Mouse (Mus musculus) olfactory bulb, adult 2 months (tissue): Measurements from ENCODE around the gene Mlx. TPM values are rescaled to one million over a fixed set of nuclear protein-coding genes. Genes with fewer than 3 reads are reported as not detected.

Experiments
- H3K27ac ChIP-seq: fragments of 200-500 bp; 2 replicates; pipeline ENCODE4 v1.5.1; 2012; ENCODE audit warnings: low read depth, low read length; ENCODE audit not compliant: insufficient read depth
- H3K4me1 ChIP-seq: fragments of 200-500 bp; 2 replicates; pipeline ENCODE4 v1.6.1; 2012; ENCODE audit warnings: low read length; ENCODE audit not compliant: control insufficient read depth, insufficient read depth
- H3K4me3 ChIP-seq: fragments of 200-500 bp; 2 replicates; pipeline ENCODE4 v1.5.1; 2012; ENCODE audit warnings: mild to moderate bottlenecking, low read depth, low read length, moderate library complexity; ENCODE audit not compliant: insufficient read depth
- CTCF ChIP-seq: fragments of 200-500 bp; IDR thresholded peaks from 2 replicates; pipeline ENCODE4 v1.5.1; 2012; ENCODE audit warnings: low read depth, mild to moderate bottlenecking, low read length, moderate library complexity; ENCODE audit not compliant: insufficient read depth
- POLR2A ChIP-seq: fragments of 200-500 bp; IDR thresholded peaks from 2 replicates; pipeline ENCODE4 v1.6.1; 2012; ENCODE audit warnings: mild to moderate bottlenecking, low read depth, low read length, moderate library complexity; ENCODE audit not compliant: insufficient read depth
- WGBS: fragments of 180-500 bp; shearing (Covaris S2); methylation state at CpG from one replicate; pipeline ENCODE4 v1.1.7; 2018; 5-methylcytosine and 5-hydroxymethylcytosine counted together
- polyA plus RNA-seq: library from polyadenylated mRNA; stranded (reverse); fragments of >200 nt; gene quantifications from 2 replicates; pipeline ENCODE4 v1.2.4, GENCODE M21; 2012; ENCODE audit warnings: low replicate concordance; ENCODE audit not compliant: missing spikeins, insufficient read depth, insufficient read length

Gene Mlx
- polyA plus RNA-seq, 1 experiment: not detected

- H3K27ac ChIP-seq: no peak overlapping the region
- H3K4me3 ChIP-seq: no peak overlapping the region
- WGBS: 100% methylated on average over 1 of the region's 1 CpGs
- H3K4me1 ChIP-seq: peaks cover 7% of the 10 kb centered on the region
- TF ChIP-seq POLR2A: no peak
- TF ChIP-seq CTCF: no peak
Measured at GRCm38 (mm10) chr11:101127075-101127474, 40.0 kb downstream of the Mlx start.

- H3K27ac ChIP-seq: no peak overlapping the region
- 84% methylated on average over 11 of the region's 11 CpGs for WGBS
- no peak overlapping the region for H3K4me3 ChIP-seq
- peaks cover 7% of the 10 kb centered on the region for H3K4me1 ChIP-seq
- no peak for TF ChIP-seq POLR2A
- TF ChIP-seq CTCF: no peak
Measured at GRCm38 (mm10) chr11:101128996-101129577, 42.0 kb downstream of the Mlx start.

GRCm38 (mm10) chr11:101130056-101130756 is 43.1 kb downstream of the Mlx start:
- Histone ChIP-seq H3K4me1 (peaks cover 7% of the 10 kb centered on the region), H3K27ac (no peak overlapping the region), H3K4me3 (no peak overlapping the region)
- TF ChIP-seq POLR2A (no peak), CTCF (no peak)
- WGBS: 46% methylated on average over 18 of the region's 18 CpGs

- H3K27ac ChIP-seq: no peak overlapping the region
- 85% methylated on average over 2 of the region's 2 CpGs for WGBS
- peaks cover 7% of the 10 kb centered on the region for H3K4me1 ChIP-seq
- TF ChIP-seq POLR2A: no peak
- H3K4me3 ChIP-seq: no peak overlapping the region
Measured at GRCm38 (mm10) chr11:101131187-101131586, 44.1 kb downstream of the Mlx start.

- H3K27ac ChIP-seq: no peak overlapping the region
- WGBS: 79% methylated on average over 6 of the region's 6 CpGs
Measured at GRCm38 (mm10) chr11:101131701-101132100, 44.6 kb downstream of the Mlx start.

GRCm38 (mm10) chr11:101133037-101133436 is 46.0 kb downstream of the Mlx start:
- no peak overlapping the region for H3K4me3 ChIP-seq
- 85% methylated on average over 12 of the region's 12 CpGs for WGBS
- TF ChIP-seq CTCF (no peak), POLR2A (no peak)
- H3K4me1 ChIP-seq: peaks cover 7% of the 10 kb centered on the region
- H3K27ac ChIP-seq: no peak overlapping the region

More at GRCm38 (mm10) chr11:101131701-101132100, 44.6 kb downstream of the Mlx start:
- Histone ChIP-seq H3K4me3 (no peak overlapping the region), H3K4me1 (peaks cover 7% of the 10 kb centered on the region)
- no peak for TF ChIP-seq POLR2A
- TF ChIP-seq CTCF: no peak

GRCm38 (mm10) chr11:101134217-101134865 is 47.3 kb downstream of the Mlx start:
- WGBS: 75% methylated on average over 13 of the region's 13 CpGs
- H3K27ac ChIP-seq: no peak overlapping the region
- TF ChIP-seq CTCF: no peak
- no peak for TF ChIP-seq POLR2A

GRCm38 (mm10) chr11:101137000-101137399 is 49.9 kb downstream of the Mlx start:
- no peak overlapping the region for H3K4me3 ChIP-seq
- no peak for TF ChIP-seq CTCF
- TF ChIP-seq POLR2A: no peak
- no peak overlapping the region for H3K27ac ChIP-seq
- 75% methylated on average over 7 of the region's 7 CpGs for WGBS
- H3K4me1 ChIP-seq: peaks cover 11% of the 10 kb centered on the region

More at GRCm38 (mm10) chr11:101134217-101134865, 47.3 kb downstream of the Mlx start:
- no peak overlapping the region for H3K4me3 ChIP-seq
- H3K4me1 ChIP-seq: peaks cover 14% of the 10 kb centered on the region

- Histone ChIP-seq H3K4me1 (peaks cover 11% of the 10 kb centered on the region), H3K27ac (no peak overlapping the region), H3K4me3 (no peak overlapping the region)
- WGBS: 38% methylated on average over 15 of the region's 15 CpGs
- no peak for TF ChIP-seq CTCF
- no peak for TF ChIP-seq POLR2A
Measured at GRCm38 (mm10) chr11:101138536-101139181, 51.6 kb downstream of the Mlx start.
